Mouse (Mus musculus) heart, embryonic 14.5 days (tissue): ENCODE measurements around the gene Ttc29. TPM values are rescaled to one million over a fixed set of nuclear protein-coding genes. Genes with fewer than 3 reads are reported as not detected.

ENCODE experiments used
- ATAC-seq: fragments of 200-750 bp; cut with Nextera tagmentation; 2 replicates; pipeline ENCODE4 v1.8.0; 2017; ENCODE audit warnings: low read depth, moderate TSS enrichment; ENCODE audit not compliant: insufficient number of reproducible peaks, insufficient read depth, low FRiP score
- H3K27ac ChIP-seq, 2 experiments: fragments of 200-500 bp in 1 of 2; fragments of 300-500 bp in 1 of 2; sonication (generic) in 1 of 2; replicated peaks in 1 of 2; 2 replicates each; pipeline ENCODE4 v1.5.1; 2012 to 2014; ENCODE audit warnings: low read depth in 2 of 2, low read length in 2 of 2, control low read depth in 1 of 2, mild to moderate bottlenecking in 1 of 2, mixed read lengths in 1 of 2; ENCODE audit not compliant: control insufficient read depth in 1 of 2, insufficient read depth in 1 of 2
- H3K27me3 ChIP-seq: fragments of 300-500 bp; sonication (generic); 2 replicates; pipeline ENCODE4 v1.6.1; 2014; ENCODE audit warnings: mild to moderate bottlenecking, low read length, control low read depth; ENCODE audit not compliant: control insufficient read depth, insufficient read depth
- H3K36me3 ChIP-seq: fragments of 300-500 bp; sonication (generic); 2 replicates; pipeline ENCODE4 v1.6.1; 2014; ENCODE audit warnings: mild to moderate bottlenecking, control low read depth, low read length, mixed read lengths; ENCODE audit not compliant: control insufficient read depth, insufficient read depth
- H3K4me1 ChIP-seq, 2 experiments: fragments of 200-500 bp in 1 of 2; fragments of 300-500 bp in 1 of 2; sonication (generic) in 1 of 2; 2 replicates each; pipeline ENCODE4 v1.6.1; 2012 to 2014; ENCODE audit warnings: low read length in 2 of 2, control low read depth in 1 of 2, mixed read lengths in 1 of 2; ENCODE audit not compliant: control insufficient read depth in 2 of 2, insufficient read depth in 2 of 2
- H3K4me2 ChIP-seq: fragments of 300-500 bp; sonication (generic); 2 replicates; pipeline ENCODE4 v1.6.1; 2014; ENCODE audit warnings: mild to moderate bottlenecking, low read length
- H3K4me3 ChIP-seq, 2 experiments: fragments of 200-500 bp in 1 of 2; fragments of 300-500 bp in 1 of 2; sonication (generic) in 1 of 2; 2 replicates each; pipeline ENCODE4 v1.5.1; 2012 to 2014; ENCODE audit warnings: low read length in 2 of 2, mild to moderate bottlenecking in 2 of 2, control low read depth in 1 of 2, low read depth in 1 of 2, moderate library complexity in 1 of 2; ENCODE audit not compliant: control insufficient read depth in 1 of 2, insufficient read depth in 1 of 2
- H3K9ac ChIP-seq: fragments of 300-500 bp; sonication (generic); 2 replicates; pipeline ENCODE4 v1.6.1; 2014; ENCODE audit warnings: mild to moderate bottlenecking, low read length
- H3K9me3 ChIP-seq: fragments of 300-500 bp; sonication (generic); 2 replicates; pipeline ENCODE4 v1.6.1; 2016; ENCODE audit warnings: low read length, control low read depth; ENCODE audit not compliant: control insufficient read depth
- WGBS: fragments of 180-500 bp; shearing (Covaris S2); extraction: QIAGEN DNeasy Blood & Tissue Kit; methylation state at CpG from one replicate; pipeline ENCODE4 v1.1.7; 2014; 5-methylcytosine and 5-hydroxymethylcytosine counted together
- polyA plus RNA-seq: library from polyadenylated mRNA; unstranded; fragments of >200 nt; fragmentation: Nextera tagmentation; extraction: Ambion mirVana; gene quantifications from 2 replicates; pipeline ENCODE4 v1.2.1, GENCODE M21; 2014

The Ttc29 gene
- polyA plus RNA-seq, 1 experiment from 2014 or later = not detected

- H3K27ac ChIP-seq = no peak overlapping the region
- no peaks in the 10 kb centered on the region for H3K36me3 ChIP-seq
- H3K4me2 ChIP-seq = no peak overlapping the region
- peaks cover 0 to 2% of the 10 kb centered on the region in 2 experiments; a peak in 1 of 4 replicates for H3K4me1 ChIP-seq
- H3K27me3 ChIP-seq = peaks cover 42% of the 10 kb centered on the region
- no peak overlapping the region for H3K4me3 ChIP-seq
- WGBS = 73% methylated on average over 1 of the region's 1 CpGs
- no peak for ATAC-seq
- no peaks in the 10 kb centered on the region for H3K9me3 ChIP-seq
- no peak overlapping the region for H3K9ac ChIP-seq
Observed at GRCm38 (mm10) chr8:78442781-78443180, 229.7 kb downstream of the Ttc29 start.

Other genes starting within 250 kb of the Ttc29 start
- gene Pou4f2, start 223.3 kb downstream of the Ttc29 start, polyA plus RNA-seq = not detected in 2 replicates